Mouse (Mus musculus) MEL (cell line): Measurements from ENCODE around the gene Gm9964. TPM values are rescaled to one million over a fixed set of nuclear protein-coding genes. Genes with fewer than 3 reads are reported as not detected.
A peak's percentile ranks its signal among the peaks of the same experiment; 100 is the strongest.

Experiments
- DNase-seq: peaks from one replicate; pipeline ENCODE4 v3.0.0; 2011; ENCODE audit warnings: low read depth, low spot score
- H3K27ac ChIP-seq: 2 replicates; pipeline ENCODE4 v1.5.1; 2012; ENCODE audit warnings: low read depth, mild to moderate bottlenecking, control low read depth, low read length, moderate library complexity; ENCODE audit not compliant: control insufficient read depth
- H3K27me3 ChIP-seq, 2 experiments: fragments of 150-350 bp in 1 of 2; sonication (generic) in 1 of 2; 2 replicates each; pipeline ENCODE4 v1.6.1; 2012; ENCODE audit warnings: low read length in 2 of 2, mild to moderate bottlenecking in 2 of 2, improper control_type of control experiment in 1 of 2, moderate library complexity in 1 of 2; ENCODE audit not compliant: insufficient read depth in 2 of 2, control insufficient read depth in 1 of 2
- H3K36me3 ChIP-seq, 2 experiments: 2 replicates each; pipeline ENCODE4 v1.6.1; 2012 to 2014; ENCODE audit warnings: low read length in 2 of 2, improper control_type of control experiment in 1 of 2, inconsistent platforms in 1 of 2, mild to moderate bottlenecking in 1 of 2; ENCODE audit not compliant: insufficient read depth in 2 of 2, control insufficient read depth in 1 of 2
- H3K4me1 ChIP-seq, 2 experiments: fragments of 150-350 bp in 1 of 2; sonication (generic) in 1 of 2; 2 replicates each; pipeline ENCODE4 v1.6.1; 2012; ENCODE audit warnings: low read length in 2 of 2, improper control_type of control experiment in 1 of 2, mild to moderate bottlenecking in 1 of 2; ENCODE audit not compliant: insufficient read depth in 2 of 2, control insufficient read depth in 1 of 2
- H3K4me3 ChIP-seq, 2 experiments: fragments of 150-350 bp in 1 of 2; sonication (generic) in 1 of 2; 2 replicates each; pipeline ENCODE4 v1.5.1; 2012; ENCODE audit warnings: low read depth in 2 of 2, low read length in 2 of 2, mild to moderate bottlenecking in 2 of 2, moderate library complexity in 2 of 2, control low read depth in 1 of 2, improper control_type of control experiment in 1 of 2; ENCODE audit not compliant: control insufficient read depth in 1 of 2, insufficient read depth in 1 of 2
- H3K79me2 ChIP-seq: 2 replicates; pipeline ENCODE4 v1.6.1; 2012; ENCODE audit warnings: mild to moderate bottlenecking, low read length, moderate library complexity; ENCODE audit not compliant: control insufficient read depth, poor library complexity, insufficient read depth
- H3K9ac ChIP-seq: 2 replicates; pipeline ENCODE4 v1.6.1; 2012; ENCODE audit warnings: low read depth, mild to moderate bottlenecking, control low read depth, low read length, moderate library complexity; ENCODE audit not compliant: control insufficient read depth, poor library complexity, severe bottlenecking
- H3K9me3 ChIP-seq: fragments of 150-350 bp; sonication (generic); replicated peaks from 2 replicates; pipeline ENCODE4 v1.6.1; 2012; ENCODE audit warnings: mild to moderate bottlenecking, low read length, improper control_type of control experiment, moderate library complexity; ENCODE audit not compliant: insufficient read depth
- BHLHE40 ChIP-seq: IDR thresholded peaks from 2 replicates; pipeline ENCODE4 v1.6.1; 2012; ENCODE audit warnings: low read depth, mild to moderate bottlenecking, inconsistent platforms, low read length, improper control_type of control experiment, borderline replicate concordance
- CHD1 ChIP-seq: IDR thresholded peaks from 2 replicates; pipeline ENCODE4 v1.6.1; 2012; ENCODE audit warnings: low read depth, mild to moderate bottlenecking, inconsistent platforms, low read length, improper control_type of control experiment
- E2F4 ChIP-seq: IDR thresholded peaks from 2 replicates; pipeline ENCODE4 v1.6.1; 2011; ENCODE audit warnings: low read depth, low read length, improper control_type of control experiment, borderline replicate concordance
- ELF1 ChIP-seq: IDR thresholded peaks from 2 replicates; pipeline ENCODE4 v1.6.1; 2014; ENCODE audit warnings: low read depth, mild to moderate bottlenecking, inconsistent platforms, low read length, improper control_type of control experiment, moderate library complexity
- EP300 ChIP-seq, 2 experiments: IDR thresholded peaks; 2 replicates each; pipeline ENCODE4 v1.6.1; 2011; ENCODE audit warnings: improper control_type of control experiment in 2 of 2, low read length in 2 of 2, low read depth in 1 of 2, mild to moderate bottlenecking in 1 of 2
- ETS1 ChIP-seq: IDR thresholded peaks from 2 replicates; pipeline ENCODE4 v1.6.1; 2012; ENCODE audit warnings: low read depth, mild to moderate bottlenecking, inconsistent platforms, low read length, improper control_type of control experiment, moderate library complexity
- GABPA ChIP-seq: IDR thresholded peaks from 2 replicates; pipeline ENCODE4 v1.6.1; 2012; ENCODE audit warnings: low read depth, mild to moderate bottlenecking, inconsistent platforms, low read length, improper control_type of control experiment, moderate library complexity
- GATA1 ChIP-seq: IDR thresholded peaks from 2 replicates; pipeline ENCODE4 v1.6.1; 2011; ENCODE audit warnings: low read depth, low read length, improper control_type of control experiment
- HCFC1 ChIP-seq: IDR thresholded peaks from 2 replicates; pipeline ENCODE4 v1.6.1; 2012; ENCODE audit warnings: low read depth, mild to moderate bottlenecking, inconsistent platforms, low read length, improper control_type of control experiment, moderate library complexity
- JUND ChIP-seq: IDR thresholded peaks from 2 replicates; pipeline ENCODE4 v1.6.1; 2011; ENCODE audit warnings: low read depth, mild to moderate bottlenecking, improper control_type of control experiment, low read length
- MAX ChIP-seq: IDR thresholded peaks from 2 replicates; pipeline ENCODE4 v1.6.1; 2011; ENCODE audit warnings: low read length, improper control_type of control experiment
- MAZ ChIP-seq: IDR thresholded peaks from 2 replicates; pipeline ENCODE4 v1.6.1; 2012; ENCODE audit warnings: low read depth, mild to moderate bottlenecking, inconsistent platforms, low read length, improper control_type of control experiment
- MEF2A ChIP-seq: IDR thresholded peaks from 2 replicates; pipeline ENCODE4 v1.6.1; 2014; ENCODE audit warnings: low read depth, mild to moderate bottlenecking, inconsistent platforms, low read length, improper control_type of control experiment; ENCODE audit not compliant: poor library complexity, insufficient replicate concordance, severe bottlenecking; ENCODE audit errors: extremely low read depth
- MYC ChIP-seq: IDR thresholded peaks from 2 replicates; pipeline ENCODE4 v1.6.1; 2011; ENCODE audit warnings: low read depth, mild to moderate bottlenecking, low read length, improper control_type of control experiment, moderate library complexity
- POLR2A ChIP-seq, 2 experiments: IDR thresholded peaks; 2 replicates each; pipeline ENCODE4 v1.6.1; 2011 to 2012; ENCODE audit warnings: low read length in 2 of 2, mild to moderate bottlenecking in 2 of 2, control low read depth in 1 of 2, improper control_type of control experiment in 1 of 2, low read depth in 1 of 2, moderate library complexity in 1 of 2; ENCODE audit not compliant: control insufficient read depth in 1 of 2, insufficient read depth in 1 of 2, poor library complexity in 1 of 2
- POLR2AphosphoS2 ChIP-seq: IDR thresholded peaks from 2 replicates; pipeline ENCODE4 v1.6.1; 2011; ENCODE audit warnings: low read length, improper control_type of control experiment
- POLR2AphosphoS5 ChIP-seq: IDR thresholded peaks from 2 replicates; pipeline ENCODE4 v1.6.1; 2012; ENCODE audit warnings: low read depth, borderline replicate concordance, mild to moderate bottlenecking, inconsistent platforms, low read length, moderate library complexity, mixed read lengths
- RAD21 ChIP-seq: IDR thresholded peaks from 2 replicates; pipeline ENCODE4 v1.6.1; 2011; ENCODE audit warnings: mild to moderate bottlenecking, low read depth, low read length, improper control_type of control experiment
- RCOR1 ChIP-seq: IDR thresholded peaks from 2 replicates; pipeline ENCODE4 v1.6.1; 2012; ENCODE audit warnings: low read depth, mild to moderate bottlenecking, inconsistent platforms, low read length, improper control_type of control experiment
- TAL1 ChIP-seq: IDR thresholded peaks from 2 replicates; pipeline ENCODE4 v1.6.1; 2012; ENCODE audit warnings: mild to moderate bottlenecking, inconsistent platforms, low read length, moderate library complexity, mixed read lengths
- TBP ChIP-seq: IDR thresholded peaks from 2 replicates; pipeline ENCODE4 v1.8.0; 2011; ENCODE audit warnings: low read depth, low read length, improper control_type of control experiment
- TCF12 ChIP-seq: IDR thresholded peaks from 2 replicates; pipeline ENCODE4 v1.6.1; 2014; ENCODE audit warnings: low read depth, mild to moderate bottlenecking, inconsistent platforms, low read length, improper control_type of control experiment, moderate library complexity
- UBTF ChIP-seq: IDR thresholded peaks from 2 replicates; pipeline ENCODE4 v1.6.1; 2012; ENCODE audit warnings: low read depth, mild to moderate bottlenecking, inconsistent platforms, low read length, improper control_type of control experiment, moderate library complexity, borderline replicate concordance; ENCODE audit not compliant: insufficient read depth
- USF1 ChIP-seq: IDR thresholded peaks from 2 replicates; pipeline ENCODE4 v1.6.1; 2014; ENCODE audit warnings: low read depth, mild to moderate bottlenecking, inconsistent platforms, low read length, improper control_type of control experiment, moderate library complexity
- USF2 ChIP-seq, 2 experiments: IDR thresholded peaks; 2 replicates each; pipeline ENCODE4 v1.6.1; 2011 to 2012; ENCODE audit warnings: improper control_type of control experiment in 2 of 2, low read length in 2 of 2, borderline replicate concordance in 1 of 2, inconsistent platforms in 1 of 2, low read depth in 1 of 2, mild to moderate bottlenecking in 1 of 2; ENCODE audit not compliant: insufficient read depth in 1 of 2
- ZKSCAN1 ChIP-seq: IDR thresholded peaks from 2 replicates; pipeline ENCODE4 v1.6.1; 2012; ENCODE audit warnings: low read depth, mild to moderate bottlenecking, inconsistent platforms, low read length, improper control_type of control experiment, moderate library complexity
- ZMIZ1 ChIP-seq: IDR thresholded peaks from 2 replicates; pipeline ENCODE4 v1.6.1; 2012; ENCODE audit warnings: low read depth, mild to moderate bottlenecking, inconsistent platforms, low read length, improper control_type of control experiment, moderate library complexity
- polyA plus RNA-seq, 2 experiments: library from polyadenylated mRNA; stranded (reverse) in 1 of 2; unstranded in 1 of 2; fragments of >175 nt in 1 of 2; fragments of >200 nt in 1 of 2; gene quantifications; 2 replicates each; pipeline versions ENCODE4 v1.2.1 to v1.2.4; 2012; ENCODE audit warnings: low replicate concordance in 2 of 2, low read depth in 1 of 2; ENCODE audit not compliant: insufficient read length in 2 of 2, insufficient read depth in 1 of 2, missing spikeins in 1 of 2
- total RNA-seq: library from RNA; depleted of rRNA; stranded (reverse); fragments of 300-350 nt; gene quantifications from 2 replicates; pipeline ENCODE4 v1.2.3, GENCODE M21; 2012

Gene Gm9964
- total and polyA plus RNA-seq, 3 experiments = not detected

DNA sequence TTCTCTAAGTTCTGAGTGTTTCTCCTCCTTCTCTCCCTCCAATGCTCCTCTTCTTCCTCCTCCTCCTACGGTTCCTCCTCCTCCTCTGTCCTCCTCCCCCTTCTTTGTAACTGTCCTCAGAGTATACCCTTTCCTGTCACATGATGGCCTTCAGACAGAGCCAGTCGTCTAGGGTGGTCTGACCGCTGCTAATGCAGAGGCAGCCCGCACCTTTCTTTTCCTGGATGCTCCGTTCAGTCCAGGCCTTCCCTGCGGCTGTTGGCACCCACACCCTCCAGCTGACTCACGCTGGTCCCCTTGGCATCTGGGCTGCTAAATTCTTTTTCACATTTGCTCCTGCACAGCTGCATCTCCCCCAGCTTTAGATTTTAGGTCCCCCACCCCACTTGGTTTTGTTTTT, 9.8 kb upstream of the Gm9964 start:
- Histone ChIP-seq H3K4me1 (peaks cover 18 to 54% of the 10 kb centered on the region in 2 experiments), H3K9ac (peak overlapping the region; percentile 64), H3K4me3 (peak overlapping the region; percentile 44 to 52), H3K27me3 (no peaks in the 10 kb centered on the region), H3K9me3 (no peaks in the 10 kb centered on the region), H3K36me3 (peaks cover 0 to 37% of the 10 kb centered on the region in 2 experiments; a peak in 2 of 4 replicates), H3K79me2 (no peaks in the 10 kb centered on the region; the same call in 1 of the 2 replicates), H3K27ac (peak overlapping the region; percentile 91)
- peak; percentile 82 for DNase-seq
- TF ChIP-seq TBP (peak; percentile 75; the same call in 1 of the 2 replicates), E2F4 (no peak), USF1 (peak; percentile 90), GATA1 (no peak), MAX (peak; percentile 41; the same call in 1 of the 2 replicates), MYC (peak; percentile 47; the same call in 1 of the 2 replicates), POLR2AphosphoS2 (no peak), MAZ (peak; percentile 74; the same call in 1 of the 2 replicates), HCFC1 (0 out of 2 replicates have a peak, but pooled peaks have one; percentile 40), ETS1 (peak; percentile 33), EP300 (IDR thresholded peaks at IDR 0.05; ENCODE audit: low read depth in 1 of 2, low read length in 2 of 2) (peak in 1 of 2 experiments; percentile 31; a peak in 2 of 4 replicates), USF2 (IDR thresholded peaks at IDR 0.05; ENCODE audit: borderline replicate concordance in 1 of 2, insufficient read depth in 1 of 2, low read depth in 1 of 2, low read length in 2 of 2) (0 out of 4 replicates have a peak, but pooled peaks of 1 of the 2 experiments have one; percentile 30), ELF1 (peak; percentile 20; the same call in 1 of the 2 replicates), POLR2A (IDR thresholded peaks at IDR 0.05; ENCODE audit: control insufficient read depth in 1 of 2, insufficient read depth in 1 of 2, low read depth in 1 of 2, low read length in 2 of 2, poor library complexity in 1 of 2) (peak; percentile 58 to 63; a peak in 2 of 4 replicates)

DNA sequence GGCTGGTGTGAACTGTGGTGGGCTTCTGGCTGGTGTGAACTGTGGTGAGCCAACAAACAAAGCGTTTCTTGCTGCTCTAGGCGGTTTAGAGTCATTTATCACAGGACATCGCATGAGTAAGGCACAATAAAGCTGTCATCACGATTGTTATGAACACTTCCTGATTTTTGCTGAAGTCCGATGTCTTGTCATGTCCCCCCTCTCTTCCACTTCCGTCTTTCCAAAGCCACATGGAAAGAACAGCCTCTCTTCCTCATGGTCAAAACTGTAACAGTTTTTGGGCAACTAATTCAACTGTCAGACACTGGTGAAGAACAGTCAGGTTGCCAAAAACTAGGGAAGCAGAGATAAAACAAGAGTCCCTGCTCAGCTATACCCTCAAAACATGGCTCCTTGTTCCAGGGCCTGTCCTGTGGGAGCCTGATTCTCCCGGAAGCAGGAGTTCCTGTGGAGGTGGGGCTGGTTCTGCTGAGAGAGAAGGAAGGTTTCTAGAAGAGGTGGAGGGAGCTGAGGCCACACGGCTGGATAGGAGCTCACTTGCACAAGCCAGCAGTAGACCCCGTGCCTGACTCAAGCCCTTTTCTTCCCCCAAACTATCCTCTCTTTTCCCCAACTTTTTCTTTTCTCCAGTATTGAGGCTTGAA, 9.1 kb upstream of the Gm9964 start:
- peak; percentile 92 for DNase-seq
- Histone ChIP-seq H3K27me3 (no peaks in the 10 kb centered on the region), H3K9me3 (no peaks in the 10 kb centered on the region), H3K4me1 (peaks cover 20 to 55% of the 10 kb centered on the region in 2 experiments), H3K4me3 (peak overlapping the region; percentile 44 to 52), H3K79me2 (no peaks in the 10 kb centered on the region; the same call in 1 of the 2 replicates), H3K36me3 (peaks cover 0 to 38% of the 10 kb centered on the region in 2 experiments; a peak in 2 of 4 replicates), H3K9ac (peak overlapping the region; percentile 64), H3K27ac (peak overlapping the region; percentile 91)
- TF ChIP-seq EP300 (IDR thresholded peaks at IDR 0.05; ENCODE audit: low read depth in 1 of 2, low read length in 2 of 2) (peak; percentile 88 to 96), TCF12 (peak; percentile 64), RAD21 (no peak), BHLHE40 (peak; percentile 86), MAX (peak; percentile 86), CHD1 (no peak), UBTF (no peak), ZMIZ1 (no peak), ZKSCAN1 (no peak), POLR2A (IDR thresholded peaks at IDR 0.05; ENCODE audit: control insufficient read depth in 1 of 2, insufficient read depth in 1 of 2, low read depth in 1 of 2, low read length in 2 of 2, poor library complexity in 1 of 2) (peak in 1 of 2 experiments; percentile 7; a peak in 1 of 4 replicates), USF1 (no peak), TAL1 (peak; percentile 27; the same call in 1 of the 2 replicates), MEF2A (no peak), JUND (peak; percentile 74), ELF1 (peak; percentile 80), GABPA (no peak), MAZ (peak; percentile 49; the same call in 1 of the 2 replicates), HCFC1 (peak; percentile 45), RCOR1 (peak; percentile 94), POLR2AphosphoS5 (no peak)
